Mouse (Mus musculus) intestine, embryonic 16.5 days (tissue): Measurements from ENCODE around the gene Add1. TPM values are rescaled to one million over a fixed set of nuclear protein-coding genes. Genes with fewer than 3 reads are reported as not detected.
"Not testable (repeated sequence)": the region's sequence is repeated elsewhere in the genome, so short reads cannot be mapped to it uniquely, and the experiment has no call there.

Experiments
- ATAC-seq: fragments of 200-750 bp; cut with Nextera tagmentation; 2 replicates; pipeline ENCODE4 v1.8.0; 2017; ENCODE audit warnings: moderate TSS enrichment, moderate library complexity
- H3K27ac ChIP-seq: fragments of 300-500 bp; sonication (generic); 2 replicates; pipeline ENCODE4 v1.5.1; 2014; ENCODE audit warnings: mild to moderate bottlenecking, low read length
- H3K27me3 ChIP-seq: fragments of 300-500 bp; sonication (generic); replicated peaks from 2 replicates; pipeline ENCODE4 v1.6.1; 2014; ENCODE audit warnings: low read length, control low read depth, mixed read lengths; ENCODE audit not compliant: control insufficient read depth, insufficient read depth
- H3K36me3 ChIP-seq: fragments of 300-500 bp; sonication (generic); 2 replicates; pipeline ENCODE4 v1.6.1; 2014; ENCODE audit warnings: low read length, control low read depth; ENCODE audit not compliant: control insufficient read depth, insufficient read depth
- H3K4me1 ChIP-seq: fragments of 300-500 bp; sonication (generic); 2 replicates; pipeline ENCODE4 v1.6.1; 2014; ENCODE audit warnings: low read length, control low read depth, mixed read lengths; ENCODE audit not compliant: control insufficient read depth, insufficient read depth
- H3K4me2 ChIP-seq: fragments of 300-500 bp; sonication (generic); 2 replicates; pipeline ENCODE4 v1.6.1; 2014; ENCODE audit warnings: low read depth, low read length, control low read depth
- H3K4me3 ChIP-seq: fragments of 300-500 bp; sonication (generic); 2 replicates; pipeline ENCODE4 v1.5.1; 2014; ENCODE audit warnings: mild to moderate bottlenecking, low read length
- H3K9ac ChIP-seq: fragments of 300-500 bp; sonication (generic); 2 replicates; pipeline ENCODE4 v1.6.1; 2014; ENCODE audit warnings: low read depth, low read length
- H3K9me3 ChIP-seq: fragments of 300-500 bp; sonication (generic); 2 replicates; pipeline ENCODE4 v1.6.1; 2016; ENCODE audit warnings: low read length, control low read depth; ENCODE audit not compliant: control insufficient read depth
- WGBS: fragments of 180-500 bp; shearing (Covaris S2); extraction: QIAGEN DNeasy Blood & Tissue Kit; methylation state at CpG from one replicate; pipeline ENCODE4 v1.1.7; 2014; 5-methylcytosine and 5-hydroxymethylcytosine counted together
- polyA plus RNA-seq: library from polyadenylated mRNA; unstranded; fragments of >200 nt; fragmentation: Nextera tagmentation; extraction: Ambion mirVana; gene quantifications from 2 replicates; pipeline ENCODE4 v1.2.1, GENCODE M21; 2015

Gene Add1
- polyA plus RNA-seq, 1 experiment from 2014 or later, result 138 TPM

- H3K36me3 ChIP-seq, result peaks cover 3% of the 10 kb centered on the region; the same call in 1 of the 2 replicates
- ATAC-seq, result no peak
- H3K4me1 ChIP-seq, result no peaks in the 10 kb centered on the region
- no peak overlapping the region for H3K4me3 ChIP-seq
- H3K4me2 ChIP-seq, result no peak overlapping the region
- WGBS, result 69% methylated on average over 5 of the region's 5 CpGs
- H3K9ac ChIP-seq, result no peak overlapping the region
- H3K27me3 ChIP-seq, result no peaks in the 10 kb centered on the region
- no peaks in the 10 kb centered on the region for H3K9me3 ChIP-seq
- H3K27ac ChIP-seq, result no peak overlapping the region
Measured at GRCm38 (mm10) chr5:34591388-34592004, 18.0 kb downstream of the Add1 start.

DNA sequence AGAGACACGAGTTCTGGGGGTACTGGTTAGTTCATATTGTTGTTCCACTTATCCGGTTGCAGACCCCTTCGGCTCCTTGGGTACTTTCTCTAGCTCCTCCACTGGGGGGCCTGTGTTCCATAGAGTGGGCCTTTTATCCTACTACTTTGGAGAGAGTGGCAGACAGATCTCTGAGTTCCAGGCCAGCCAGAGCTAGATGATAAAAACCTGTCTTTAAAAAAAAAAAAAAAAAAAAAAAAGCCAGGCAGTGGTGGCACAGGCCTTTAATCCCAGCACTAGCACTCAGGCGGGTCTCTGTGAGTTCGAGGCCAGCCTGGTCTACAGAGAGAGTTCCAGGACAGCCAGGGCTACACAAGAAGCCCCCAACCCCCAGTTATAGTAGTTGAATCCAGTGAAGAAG is 18.8 kb downstream of the Add1 start:
- not testable (repeated sequence) for H3K4me1 ChIP-seq, H3K36me3 ChIP-seq, H3K4me3 ChIP-seq, H3K9me3 ChIP-seq, H3K27me3 ChIP-seq, H3K4me2 ChIP-seq, H3K9ac ChIP-seq, ATAC-seq, H3K27ac ChIP-seq
- WGBS, result 91% methylated on average over 5 of the region's 5 CpGs

DNA sequence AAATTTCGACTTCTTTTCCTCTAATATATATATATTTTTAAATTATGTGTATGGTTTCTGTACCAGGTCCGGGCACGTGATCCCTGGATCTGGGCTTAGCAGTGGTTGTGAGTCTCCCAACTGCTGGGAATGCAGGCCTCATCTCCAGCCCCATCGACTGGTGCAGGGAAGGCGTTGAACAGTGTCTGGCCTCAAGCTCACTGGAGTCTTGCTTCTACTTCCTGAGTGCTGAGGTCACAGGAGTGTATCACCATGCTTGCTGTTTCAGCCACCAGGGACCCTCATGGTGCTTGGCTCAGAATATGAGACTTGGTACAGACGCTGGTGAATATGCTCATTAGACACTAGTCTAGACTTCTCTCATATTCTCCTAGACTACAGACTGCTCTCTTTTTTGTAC is 19.2 kb downstream of the Add1 start:
- no peak for ATAC-seq
- H3K36me3 ChIP-seq, result peaks cover 3% of the 10 kb centered on the region; the same call in 1 of the 2 replicates
- no peaks in the 10 kb centered on the region for H3K27me3 ChIP-seq
- H3K4me3 ChIP-seq, result no peak overlapping the region
- 91% methylated on average over 6 of the region's 6 CpGs for WGBS
- H3K9ac ChIP-seq, result no peak overlapping the region
- H3K4me1 ChIP-seq, result no peaks in the 10 kb centered on the region
- H3K9me3 ChIP-seq, result no peaks in the 10 kb centered on the region
- no peak overlapping the region for H3K4me2 ChIP-seq
- H3K27ac ChIP-seq, result no peak overlapping the region

GRCm38 (mm10) chr5:34593202-34593727 is 19.8 kb downstream of the Add1 start:
- Histone ChIP-seq H3K4me2 (no peak overlapping the region), H3K36me3 (peaks cover 3% of the 10 kb centered on the region; the same call in 1 of the 2 replicates), H3K4me1 (no peaks in the 10 kb centered on the region), H3K4me3 (no peak overlapping the region), H3K9ac (no peak overlapping the region), H3K9me3 (no peaks in the 10 kb centered on the region), H3K27me3 (no peaks in the 10 kb centered on the region), H3K27ac (no peak overlapping the region)
- 92% methylated on average over 9 of the region's 9 CpGs for WGBS
- no peak for ATAC-seq

GRCm38 (mm10) chr5:34604576-34604975 is 31.1 kb downstream of the Add1 start:
- Histone ChIP-seq H3K27ac (no peak overlapping the region), H3K9ac (no peak overlapping the region), H3K9me3 (no peaks in the 10 kb centered on the region), H3K4me2 (no peak overlapping the region), H3K27me3 (no peaks in the 10 kb centered on the region), H3K4me3 (no peak overlapping the region), H3K4me1 (no peaks in the 10 kb centered on the region), H3K36me3 (peaks cover 4% of the 10 kb centered on the region; the same call in 1 of the 2 replicates)
- ATAC-seq, result no peak
- WGBS, result 95% methylated on average over 5 of the region's 5 CpGs

GRCm38 (mm10) chr5:34607100-34607880 is 33.8 kb downstream of the Add1 start:
- Histone ChIP-seq H3K4me3 (no peak overlapping the region), H3K4me2 (no peak overlapping the region), H3K4me1 (no peaks in the 10 kb centered on the region), H3K9ac (no peak overlapping the region), H3K36me3 (peaks cover 9% of the 10 kb centered on the region; the same call in 1 of the 2 replicates), H3K9me3 (no peaks in the 10 kb centered on the region), H3K27me3 (no peaks in the 10 kb centered on the region), H3K27ac (no peak overlapping the region)
- 86% methylated on average over 8 of the region's 8 CpGs for WGBS
- no peak for ATAC-seq

DNA sequence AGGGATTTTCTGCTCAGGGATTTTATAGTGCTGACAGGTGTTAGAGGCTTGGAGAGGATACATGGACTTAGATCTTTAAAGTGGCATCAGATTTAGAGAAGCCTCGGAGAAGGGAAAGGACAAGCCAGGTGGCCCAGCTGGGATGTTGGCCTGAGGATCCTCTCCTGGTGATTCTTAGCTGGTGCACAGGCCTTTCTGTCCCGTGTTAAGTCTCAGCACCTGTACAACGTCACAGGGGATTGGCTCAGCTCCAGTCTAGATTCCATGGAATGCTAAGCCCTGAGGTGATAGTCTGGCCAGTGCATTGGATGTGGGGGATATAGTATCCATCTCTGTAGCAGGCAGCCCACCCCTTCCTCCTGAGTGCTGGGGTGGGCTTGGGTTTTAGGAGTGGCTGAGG is 34.8 kb downstream of the Add1 start:
- H3K9ac ChIP-seq, result no peak overlapping the region
- 58% methylated on average over 3 of the region's 3 CpGs for WGBS
- ATAC-seq, result no peak
- H3K27ac ChIP-seq, result no peak overlapping the region
- peaks cover 13% of the 10 kb centered on the region for H3K36me3 ChIP-seq
- H3K9me3 ChIP-seq, result no peaks in the 10 kb centered on the region
- H3K4me1 ChIP-seq, result no peaks in the 10 kb centered on the region
- H3K4me3 ChIP-seq, result no peak overlapping the region
- no peaks in the 10 kb centered on the region for H3K27me3 ChIP-seq
- no peak overlapping the region for H3K4me2 ChIP-seq

- ATAC-seq, result no peak
- Histone ChIP-seq H3K9me3 (no peaks in the 10 kb centered on the region), H3K9ac (no peak overlapping the region), H3K4me1 (no peaks in the 10 kb centered on the region), H3K27ac (no peak overlapping the region), H3K4me2 (no peak overlapping the region), H3K27me3 (no peaks in the 10 kb centered on the region), H3K36me3 (peaks cover 18% of the 10 kb centered on the region), H3K4me3 (no peak overlapping the region)
- WGBS, result 85% methylated on average over 4 of the region's 4 CpGs
Measured at GRCm38 (mm10) chr5:34609966-34610365, 36.5 kb downstream of the Add1 start.

GRCm38 (mm10) chr5:34632996-34633395 is 59.5 kb downstream of the Add1 start:
- Histone ChIP-seq H3K4me1 (peaks cover 18% of the 10 kb centered on the region), H3K4me3 (no peak overlapping the region), H3K36me3 (peaks cover 22% of the 10 kb centered on the region), H3K27me3 (no peaks in the 10 kb centered on the region), H3K9ac (no peak overlapping the region), H3K4me2 (no peak overlapping the region), H3K27ac (no peak overlapping the region), H3K9me3 (no peaks in the 10 kb centered on the region)
- WGBS, result 84% methylated on average over 2 of the region's 2 CpGs
- ATAC-seq, result no peak
